Mouse (Mus musculus) small intestine, adult 10 weeks (tissue): Measurements from ENCODE around the gene Olfr551. TPM values are rescaled to one million over a fixed set of nuclear protein-coding genes. Genes with fewer than 3 reads are reported as not detected.

ENCODE experiments used
- polyA plus RNA-seq: library from polyadenylated mRNA; stranded (reverse); fragments of 350-450 nt; fragmentation: Illumina TruSeq; extraction: RNeasy Lipid Tissue Mini Kit (QIAGEN cat#74804); gene quantifications from one replicate; pipeline ENCODE4 v1.2.3, GENCODE M21; 2014; ENCODE audit warnings: low replicate concordance

Gene Olfr551
- polyA plus RNA-seq, result not detected

DNA sequence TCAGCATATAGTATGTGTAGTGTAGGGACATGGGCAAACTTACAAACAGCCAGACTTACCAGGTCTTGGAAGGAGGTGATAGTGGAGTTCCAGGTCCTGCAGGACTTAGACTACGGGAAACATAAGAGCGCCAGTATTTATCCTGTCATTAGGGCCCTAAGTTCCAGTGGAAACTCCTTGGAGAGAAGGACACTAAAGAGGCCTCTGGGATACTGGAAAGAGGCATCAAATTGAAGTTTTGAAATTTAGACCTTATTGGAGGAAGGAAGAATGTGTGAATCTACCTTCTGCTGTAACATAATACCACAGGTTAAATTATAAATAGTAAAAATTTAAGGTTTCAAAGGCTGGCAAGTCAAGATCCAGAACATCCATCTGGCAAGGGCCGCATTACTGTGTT lies at the start of gene Olfr551:
TSS of gene Olfr551 (minus strand) at position 101 of the 400 bp plus-strand sequence.

DNA sequence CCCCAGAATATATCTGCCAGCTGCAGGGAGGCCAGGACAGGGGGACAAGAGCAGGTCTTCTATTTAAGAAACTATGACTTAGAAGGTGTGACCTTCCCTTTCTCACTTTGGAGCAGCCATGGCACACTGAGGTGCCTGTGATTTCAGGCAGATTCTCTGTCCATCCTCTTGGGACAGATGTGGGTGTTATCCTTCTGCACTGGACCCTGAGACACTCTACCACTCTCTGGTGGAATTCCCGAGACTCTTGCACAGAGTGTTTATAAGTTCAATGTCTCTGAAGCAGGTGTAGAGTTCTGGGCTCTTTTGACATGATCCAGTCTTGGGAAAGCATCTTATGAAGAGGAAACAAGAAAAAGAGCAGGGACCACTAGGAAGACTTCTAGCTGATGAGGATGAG lies 46.4 kb upstream of the Olfr551 start, which contains the start of gene Olfr554:
TSS of gene Olfr554 (plus strand) at position 301 of the 400 bp plus-strand sequence.

DNA sequence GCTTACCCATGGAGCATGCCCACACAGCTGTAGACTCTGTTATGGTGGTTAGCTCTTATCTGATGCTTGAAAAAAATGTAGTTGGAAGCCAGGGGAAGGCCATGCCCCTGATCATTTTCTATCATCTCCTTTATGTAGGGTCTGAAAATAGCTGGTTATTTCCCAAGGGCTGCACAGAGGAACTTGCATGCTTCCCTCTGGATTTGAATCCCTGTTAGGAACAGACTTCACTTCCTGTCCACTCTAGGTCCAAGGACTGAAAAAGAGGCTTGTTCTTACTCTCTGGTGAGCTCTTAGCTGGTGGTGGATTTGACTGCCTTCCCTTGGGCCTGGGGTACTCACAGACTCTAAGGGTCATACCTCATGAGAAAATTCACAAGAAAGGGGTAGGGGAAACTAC lies 26.4 kb upstream of the Olfr551 start, which contains the start of gene Olfr553:
TSS of gene Olfr553 (minus strand) at position 101 of the 400 bp plus-strand sequence.

DNA sequence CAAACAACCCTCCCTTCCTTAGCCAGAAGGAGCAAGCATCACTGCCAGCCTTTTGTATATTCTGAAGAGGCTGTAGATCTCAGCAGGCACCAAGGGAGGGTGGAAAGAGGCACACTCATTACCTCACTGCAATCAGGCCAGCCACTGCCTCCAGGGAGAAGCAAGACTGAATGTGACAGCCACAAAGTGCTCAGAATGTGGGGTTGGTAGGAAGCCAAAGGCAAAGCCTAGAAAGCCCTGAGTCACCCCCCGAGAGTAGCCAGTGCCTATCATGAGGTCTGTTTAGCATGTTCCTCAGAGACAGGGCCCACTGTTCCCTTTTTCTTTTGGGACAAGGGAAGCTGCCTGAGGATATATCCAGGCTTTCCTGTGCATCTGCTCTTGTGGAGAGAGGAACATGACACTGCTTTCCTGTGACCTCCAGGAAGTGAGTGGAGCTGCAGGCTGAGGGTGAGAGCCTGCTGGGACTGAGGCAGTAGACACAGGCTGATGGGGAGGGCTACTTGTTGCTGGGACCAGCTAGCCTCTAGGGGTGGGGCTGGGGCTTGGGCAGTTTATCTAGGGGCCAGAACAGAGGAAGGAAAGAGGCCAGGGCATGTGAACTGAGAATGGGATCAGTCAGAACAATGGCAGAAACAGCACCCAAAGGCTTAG lies 5.8 kb upstream of the Olfr551 start, which contains the start of gene Olfr552:
TSS of gene Olfr552 (plus strand) at position 393 of the 654 bp plus-strand sequence.

DNA sequence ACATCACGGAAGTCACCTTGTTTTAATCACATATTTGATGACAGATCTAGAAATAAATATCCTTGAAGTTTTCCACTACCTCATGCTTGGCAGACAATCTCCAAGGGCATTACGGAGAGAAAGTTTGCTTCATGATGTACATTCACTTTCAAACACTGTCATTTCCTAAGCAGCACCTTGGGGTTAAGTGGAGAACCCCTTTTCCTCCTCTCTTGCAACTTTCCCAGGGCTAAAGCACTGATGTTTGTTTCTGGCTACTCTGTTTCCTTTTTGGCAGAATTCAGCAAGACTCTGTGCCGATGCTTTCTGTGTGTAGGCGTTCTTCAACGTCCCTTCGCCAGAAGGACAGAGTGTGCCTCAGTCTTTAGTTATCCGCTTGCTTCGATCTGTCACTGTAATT lies 20.5 kb downstream of the Olfr551 start, which contains the start of gene Olfr550:
TSS of gene Olfr550 (plus strand) at position 301 of the 400 bp plus-strand sequence.

DNA sequence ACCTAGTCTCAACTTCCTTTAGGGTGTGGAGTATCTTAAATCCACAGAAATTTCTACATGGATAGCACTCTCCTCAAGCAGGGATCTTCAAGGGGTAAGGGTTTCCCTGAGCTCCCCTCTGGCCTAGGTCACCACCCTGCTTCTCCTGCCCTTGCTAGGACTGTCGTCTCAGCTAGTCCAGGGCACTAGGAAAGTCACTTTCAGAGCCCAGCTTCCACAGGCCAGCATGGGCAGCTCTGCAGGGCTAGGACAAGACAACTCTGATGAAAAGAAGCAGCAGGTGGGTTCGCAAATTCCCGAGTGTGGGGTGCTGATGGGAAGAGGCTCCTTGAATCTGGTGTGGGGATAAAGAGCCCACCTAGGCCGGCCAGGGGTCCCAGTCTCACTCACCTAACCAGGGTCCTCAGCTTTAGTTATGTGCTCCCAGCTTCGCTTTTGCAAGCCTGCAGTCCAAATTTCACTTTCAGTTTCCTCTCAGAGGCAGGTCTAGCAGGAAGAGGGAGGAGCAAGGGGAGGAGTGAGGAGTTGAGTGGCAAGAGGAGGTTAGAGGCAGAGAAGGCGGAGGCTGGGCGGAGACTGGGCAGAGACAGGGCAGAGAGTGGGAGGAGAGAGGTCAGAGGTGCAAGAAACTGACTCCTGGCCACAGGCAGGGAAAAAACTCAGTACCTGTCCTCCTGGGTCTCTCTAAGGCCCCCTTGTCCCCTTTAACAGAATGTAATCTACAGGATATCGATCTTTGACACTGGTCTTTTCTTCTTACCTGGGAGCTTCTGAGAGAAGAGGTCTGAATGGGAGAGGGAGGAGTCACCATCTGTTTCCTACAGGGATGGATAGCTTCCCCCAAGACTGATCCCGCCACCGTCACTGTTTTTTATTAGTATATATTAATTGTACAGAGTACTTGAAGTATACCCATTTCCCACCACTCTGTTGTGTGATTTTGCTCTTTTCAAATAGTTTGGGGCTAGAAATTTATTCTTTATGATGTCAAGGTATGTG lies 26.4 kb downstream of the Olfr551 start, which contains the start of gene Trim21:
TSS of gene Trim21 (minus strand) at position 488 of the 999 bp plus-strand sequence.

DNA sequence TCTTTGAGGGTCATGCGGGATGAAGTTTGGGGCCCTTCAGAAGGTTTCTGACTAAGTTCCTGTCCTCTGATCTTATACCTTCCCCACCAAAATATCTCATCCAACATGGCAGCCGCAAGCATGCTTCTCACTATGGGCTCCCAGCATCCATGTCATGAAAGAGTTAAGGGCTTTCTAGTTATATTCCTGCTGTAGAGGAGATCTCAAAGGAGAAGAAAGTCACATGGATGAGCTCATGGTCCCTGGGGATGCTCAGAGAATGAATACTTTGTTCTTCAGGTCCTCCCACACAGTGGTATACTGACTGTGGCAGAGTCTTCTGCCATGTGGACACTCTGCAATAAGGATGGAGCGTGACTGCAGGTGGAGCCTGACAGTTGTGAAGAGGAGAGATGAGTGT lies 42.1 kb downstream of the Olfr551 start, which contains the start of gene Olfr549:
TSS of gene Olfr549 (plus strand) at position 301 of the 400 bp plus-strand sequence.

DNA sequence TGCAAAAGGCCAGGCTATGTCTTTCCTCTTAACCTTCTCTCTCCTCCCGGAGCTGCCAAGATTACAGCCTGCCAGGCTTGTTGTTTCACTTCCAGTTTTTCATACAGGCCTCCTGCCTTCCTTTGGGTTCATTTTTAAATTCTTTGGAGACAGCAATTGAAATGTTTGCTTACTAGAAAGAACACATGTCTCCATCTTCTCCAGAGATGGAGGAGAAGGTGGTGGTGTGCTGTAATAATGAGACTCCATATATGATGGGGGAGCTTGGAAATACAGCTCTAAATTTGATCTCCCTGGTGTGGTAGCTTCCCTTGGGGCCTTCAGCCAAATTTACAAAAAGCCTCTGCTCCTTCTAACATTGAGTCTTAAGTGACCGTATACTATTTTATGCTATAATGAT lies 51.1 kb downstream of the Olfr551 start, which contains the start of gene Olfr548-ps1:
TSS of gene Olfr548-ps1 (plus strand) at position 301 of the 400 bp plus-strand sequence.

DNA sequence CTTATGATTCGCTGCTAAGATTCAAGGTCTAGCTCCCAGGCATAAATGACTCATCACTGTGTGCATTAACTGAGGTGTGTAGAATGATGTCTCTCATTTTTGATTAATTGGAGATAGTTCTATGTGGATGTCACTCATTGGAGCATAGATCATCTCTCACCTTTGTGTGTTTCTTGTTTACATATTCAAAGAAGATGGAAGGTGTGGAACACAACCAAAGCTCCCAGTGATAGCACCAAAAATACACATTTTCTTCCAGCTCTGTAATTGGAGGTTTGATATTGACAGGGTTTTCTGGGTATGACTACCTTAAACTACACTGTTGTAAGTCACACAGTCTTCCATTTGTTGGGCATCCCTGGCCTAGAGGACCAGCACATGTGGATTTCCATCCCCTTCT lies 57.2 kb downstream of the Olfr551 start, which contains the start of gene Olfr547:
TSS of gene Olfr547 (plus strand) at position 301 of the 400 bp plus-strand sequence.

Other genes starting within 250 kb of the Olfr551 start
- gene Rrm1, start 150.2 kb downstream of the Olfr551 start, polyA plus RNA-seq, result 35.8 TPM
- gene Olfr543, start 110.2 kb downstream of the Olfr551 start, polyA plus RNA-seq, result not detected
- not detected for gene Olfr544, start 103.6 kb downstream of the Olfr551 start, polyA plus RNA-seq
- gene Olfr545, start 92.3 kb downstream of the Olfr551 start, polyA plus RNA-seq, result not detected
- gene Olfr547, start 57.1 kb downstream of the Olfr551 start, polyA plus RNA-seq, result not detected
- not detected for gene Olfr548-ps1, start 51.0 kb downstream of the Olfr551 start, polyA plus RNA-seq
- gene Olfr549, start 42.0 kb downstream of the Olfr551 start, polyA plus RNA-seq, result not detected
- gene Trim21, start 26.4 kb downstream of the Olfr551 start, polyA plus RNA-seq, result 15.3 TPM
- gene Olfr550, start 20.4 kb downstream of the Olfr551 start, polyA plus RNA-seq, result not detected
- not detected for gene Olfr552, start 5.9 kb upstream of the Olfr551 start, polyA plus RNA-seq
- not detected for gene Olfr553, start 26.3 kb upstream of the Olfr551 start, polyA plus RNA-seq
- not detected for gene Olfr554, start 46.5 kb upstream of the Olfr551 start, polyA plus RNA-seq
- not detected for gene Olfr555, start 66.9 kb upstream of the Olfr551 start, polyA plus RNA-seq
- not detected for gene Olfr556, start 73.0 kb upstream of the Olfr551 start, polyA plus RNA-seq
- 3.0 TPM for gene Trim68, start 95.4 kb upstream of the Olfr551 start, polyA plus RNA-seq
- gene Olfr557, start 104.0 kb upstream of the Olfr551 start, polyA plus RNA-seq, result not detected
- gene Olfr558, start 110.3 kb upstream of the Olfr551 start, polyA plus RNA-seq, result 2.3 TPM
- gene Olfr33, start 127.2 kb upstream of the Olfr551 start, polyA plus RNA-seq, result not detected
- gene Olfr559, start 135.6 kb upstream of the Olfr551 start, polyA plus RNA-seq, result not detected
- gene Olfr560, start 167.5 kb upstream of the Olfr551 start, polyA plus RNA-seq, result 0.30 TPM
- gene Olfr78, start 167.6 kb upstream of the Olfr551 start, polyA plus RNA-seq, result 1.3 TPM
- gene Olfr561, start 179.3 kb upstream of the Olfr551 start, polyA plus RNA-seq, result 0.26 TPM
- gene Olfr564, start 211.6 kb upstream of the Olfr551 start, polyA plus RNA-seq, result not detected